Mouse (Mus musculus): ENCODE measurements around the gene Hoxa7.

GRCm38 (mm10) chr6:52205638-52206621 lies 15.7 kb downstream of the Hoxa7 start:
- TF ChIP-seq POLR2A (IDR thresholded peaks at IDR 0.05; ENCODE audit: borderline replicate concordance, extremely low read depth, insufficient read depth, insufficient read length, poor library complexity, severe bottlenecking) (no peak), CTCF (IDR thresholded peaks at IDR 0.05; ENCODE audit: borderline replicate concordance, extremely low read depth, insufficient read depth, insufficient read length) (no peak)
